Mouse (Mus musculus): ENCODE data around the gene Rtkn.

GRCm38 (mm10) chr6:83147280-83147679 lies 12.0 kb downstream of the Rtkn start:
- no peak for TF ChIP-seq CTCF (IDR thresholded peaks at IDR 0.05; ENCODE audit: borderline replicate concordance, insufficient read depth, low read length)
- TF ChIP-seq POLR2A (IDR thresholded peaks at IDR 0.05; ENCODE audit: low read depth, low read length), result no peak

All from embryonic fibroblast, embryonic 13.5 days (primary cell).